Mouse (Mus musculus) ES-CJ7 (cell line): ENCODE data around the gene Med12l.
"Not testable (repeated sequence)": the region's sequence is repeated elsewhere in the genome, so short reads cannot be mapped to it uniquely, and the experiment has no call there.

Source experiments
- DNase-seq: peaks from one replicate; pipeline ENCODE4 v3.0.0; 2011; ENCODE audit warnings: low read depth, low spot score

Gene Med12l

GRCm38 (mm10) chr3:59098540-59098939 is 92.9 kb downstream of the Med12l start:
- DNase-seq: no peak

GRCm38 (mm10) chr3:59101218-59101986 is 95.8 kb downstream of the Med12l start, which contains the start of gene Gpr171:
Gene Gpr171, minus strand, starts transcription at chr3:59101821.
- DNase-seq: no peak

DNA sequence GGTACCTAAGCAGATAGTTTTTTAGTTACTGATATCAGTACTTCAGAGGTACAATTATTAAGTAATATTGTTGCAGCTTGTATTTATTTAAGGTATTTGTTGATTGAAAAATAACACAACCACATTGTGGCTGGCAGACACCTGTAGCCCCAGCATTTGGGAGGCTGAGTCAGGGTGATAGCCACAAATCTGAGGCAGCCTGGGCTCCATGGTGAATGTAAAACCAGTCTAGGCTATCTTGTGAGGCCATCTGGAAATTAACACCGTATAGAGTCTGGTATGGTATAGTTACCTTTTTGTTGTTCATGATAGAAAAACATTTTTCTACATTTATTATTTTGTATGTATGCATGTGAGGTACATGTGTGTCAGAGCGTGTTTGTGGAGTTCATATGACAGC is 96.5 kb downstream of the Med12l start:
- DNase-seq: no peak

GRCm38 (mm10) chr3:59104462-59104861 is 98.8 kb downstream of the Med12l start:
- no peak for DNase-seq

DNA sequence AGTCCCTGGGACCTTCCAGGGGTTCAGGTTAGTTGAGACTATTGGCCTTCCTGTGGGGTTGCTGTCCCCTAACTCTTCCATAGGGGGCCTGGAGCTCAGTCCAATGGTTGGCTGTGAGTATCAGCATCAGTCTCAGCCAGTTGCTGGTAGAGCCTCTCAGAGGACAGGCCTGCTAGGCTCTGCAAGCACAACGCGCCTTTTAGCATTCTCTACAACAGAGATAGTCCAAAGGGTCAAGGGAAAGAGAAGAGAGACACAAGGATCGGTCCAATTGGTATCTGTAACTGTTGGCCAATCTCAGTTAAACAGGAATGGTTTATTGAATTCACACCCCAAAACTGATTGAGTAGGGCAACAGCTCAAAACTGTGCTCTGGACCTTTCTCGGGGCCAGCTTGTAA is 101.8 kb downstream of the Med12l start:
- no peak for DNase-seq

- not testable (repeated sequence) for DNase-seq
Observed at GRCm38 (mm10) chr3:59109834-59110233, 104.2 kb downstream of the Med12l start.

- no peak for DNase-seq
Observed at GRCm38 (mm10) chr3:59111944-59112343, 106.3 kb downstream of the Med12l start.

GRCm38 (mm10) chr3:59113291-59113690 is 107.7 kb downstream of the Med12l start:
- DNase-seq: not testable (repeated sequence)

DNA sequence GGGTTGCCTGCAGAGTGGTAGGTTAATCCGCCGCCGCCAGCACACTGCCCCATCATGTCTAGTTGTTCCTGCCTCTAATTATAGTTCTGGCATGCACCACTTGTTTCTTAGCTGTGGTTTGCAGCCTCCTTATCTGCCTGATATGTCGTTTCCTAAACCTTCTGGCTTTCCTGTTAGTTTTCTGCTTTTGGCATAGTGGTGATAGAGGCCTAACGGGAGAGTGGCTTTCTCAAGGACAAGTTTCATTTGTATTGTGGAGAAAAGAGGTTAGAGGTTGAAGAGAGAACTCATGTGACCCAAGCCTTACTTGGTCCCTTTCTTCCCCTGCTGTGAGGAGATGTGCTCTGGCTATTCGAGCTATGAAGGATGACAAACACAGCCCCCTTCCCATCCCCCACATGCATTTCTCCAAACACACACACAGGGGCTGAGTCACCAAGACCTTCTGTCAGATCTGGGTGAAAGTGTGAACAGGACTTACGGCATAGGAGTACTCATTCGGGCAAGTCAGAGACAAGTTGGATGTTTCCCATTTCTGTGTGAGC is 108.4 kb downstream of the Med12l start:
- peak; percentile 10 for DNase-seq

GRCm38 (mm10) chr3:59121067-59121730 is 115.6 kb downstream of the Med12l start:
- peak; percentile 39 for DNase-seq

DNA sequence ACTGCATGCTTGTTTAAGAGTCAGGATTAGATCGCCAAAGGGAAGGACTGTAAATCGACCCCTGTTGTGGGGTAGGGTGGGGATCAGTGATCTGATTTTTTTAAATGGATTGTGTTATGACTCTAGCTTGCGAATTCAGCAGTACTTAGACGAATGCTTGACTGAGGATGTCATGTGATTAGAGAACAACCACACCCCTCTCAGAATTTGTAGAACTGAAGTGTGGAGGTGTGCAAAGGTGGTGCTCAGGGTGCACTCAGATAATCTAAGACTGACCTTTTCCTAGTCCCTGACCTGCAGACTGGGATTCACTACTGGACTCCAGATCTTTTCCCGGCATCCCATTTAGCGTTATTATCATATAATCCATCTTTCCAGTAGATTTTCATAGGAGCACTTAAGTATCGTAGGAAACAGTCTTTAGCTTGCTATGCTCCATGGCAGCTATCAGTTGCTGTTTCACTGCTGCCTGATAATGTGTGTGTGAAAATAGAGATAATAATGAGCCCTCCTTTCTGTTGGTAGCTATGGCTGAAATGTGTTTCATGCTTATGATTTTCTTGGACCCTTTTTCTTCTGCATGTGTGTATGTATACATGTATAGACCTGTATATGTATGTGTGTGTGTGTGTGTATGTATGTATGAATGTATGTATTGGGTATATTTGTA is 116.3 kb downstream of the Med12l start:
- no peak for DNase-seq

GRCm38 (mm10) chr3:59125022-59125421 is 119.4 kb downstream of the Med12l start:
- no peak for DNase-seq

DNA sequence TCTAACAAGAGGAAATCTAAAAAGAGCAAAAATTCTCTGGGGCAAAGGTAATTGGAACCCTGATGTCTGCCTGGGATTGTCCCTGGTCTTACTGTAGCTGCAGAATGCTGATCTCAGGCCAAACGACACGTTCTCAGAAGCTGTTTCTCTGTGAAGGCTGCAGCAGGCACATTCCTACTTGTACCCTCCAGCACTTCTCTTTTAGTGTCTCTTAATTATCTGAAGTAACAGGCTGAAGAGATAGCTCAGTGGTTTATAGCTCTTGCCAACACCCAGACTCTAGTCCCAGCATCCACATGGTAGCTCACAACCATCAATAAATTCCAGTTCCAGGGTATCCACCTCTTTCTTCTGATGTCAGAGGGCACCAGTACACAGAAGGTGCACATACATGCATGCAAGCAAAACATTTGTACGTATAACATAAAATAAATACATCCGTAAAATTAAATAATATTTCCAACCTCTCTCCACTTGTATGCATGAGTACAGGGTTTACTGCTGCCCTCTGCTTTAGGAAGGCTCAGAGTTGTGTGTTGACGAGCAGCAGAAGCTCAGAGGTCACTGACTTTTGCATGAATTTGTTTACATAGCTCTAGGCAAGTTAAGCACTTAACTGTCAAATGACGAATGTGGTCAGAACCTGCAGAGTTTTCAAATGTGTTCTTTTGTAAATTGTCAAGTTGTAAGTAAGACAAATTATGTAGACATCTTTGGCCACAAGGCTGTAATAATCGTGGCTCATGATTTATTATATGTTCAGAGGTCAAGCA is 120.3 kb downstream of the Med12l start:
- DNase-seq: no peak

DNA sequence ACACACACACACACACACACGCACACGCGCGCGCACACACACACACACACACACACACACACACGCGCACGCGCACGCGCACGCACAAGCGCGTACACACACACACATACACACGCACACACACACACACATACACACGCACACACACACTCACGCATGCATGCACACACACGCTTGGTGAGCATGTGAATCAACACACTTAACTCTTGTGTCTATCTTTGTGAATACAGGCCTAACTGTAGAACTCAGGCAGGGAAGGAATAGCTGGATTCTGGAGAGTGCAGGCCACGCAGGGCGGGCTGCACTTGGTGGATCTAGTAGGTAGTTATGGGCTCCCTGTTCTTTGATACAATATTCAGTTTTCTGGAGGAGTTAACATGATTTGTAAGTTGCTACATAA is 123.1 kb downstream of the Med12l start:
- no peak for DNase-seq

DNA sequence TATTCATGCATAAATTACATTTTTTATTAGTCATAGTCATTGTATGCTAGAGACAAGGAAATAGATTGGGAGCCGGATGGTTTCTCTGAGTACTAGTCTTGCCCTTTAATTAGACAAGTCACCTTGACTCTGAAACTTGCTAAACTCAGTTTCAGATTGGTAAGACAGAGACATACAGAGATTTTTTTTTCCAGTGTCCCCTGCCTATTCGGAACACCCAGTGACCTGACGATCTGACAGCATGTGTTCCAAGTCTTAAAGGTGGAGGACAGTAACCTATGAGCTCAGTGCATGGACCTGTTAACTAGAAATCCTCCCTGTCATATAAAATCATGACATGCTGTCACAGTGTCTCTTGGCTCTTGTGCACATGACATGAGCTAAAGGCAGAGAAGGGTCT is 123.9 kb downstream of the Med12l start:
- DNase-seq: no peak

GRCm38 (mm10) chr3:59130431-59130830 is 124.8 kb downstream of the Med12l start:
- no peak for DNase-seq

DNA sequence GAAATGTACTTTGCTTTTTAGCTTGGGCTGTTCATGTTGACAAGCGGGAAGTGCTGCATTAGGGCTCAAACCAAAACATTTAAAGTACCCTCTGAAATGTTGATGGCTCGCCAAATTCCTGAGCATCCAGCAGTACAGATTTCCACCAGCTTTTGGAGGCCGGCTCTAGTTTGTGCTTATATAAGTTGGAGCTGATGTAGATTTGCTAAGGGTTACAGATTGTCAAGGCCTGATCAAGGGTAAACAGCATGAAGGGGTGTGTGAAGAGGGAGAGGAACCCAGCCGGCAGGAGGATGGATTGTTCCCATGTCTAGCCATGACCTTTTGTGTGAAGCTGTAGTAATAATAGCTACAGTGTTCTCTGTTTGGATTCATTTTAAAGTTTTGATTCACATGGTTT is 125.5 kb downstream of the Med12l start:
- no peak for DNase-seq

- no peak for DNase-seq
Observed at GRCm38 (mm10) chr3:59131966-59132365, 126.3 kb downstream of the Med12l start.

DNA sequence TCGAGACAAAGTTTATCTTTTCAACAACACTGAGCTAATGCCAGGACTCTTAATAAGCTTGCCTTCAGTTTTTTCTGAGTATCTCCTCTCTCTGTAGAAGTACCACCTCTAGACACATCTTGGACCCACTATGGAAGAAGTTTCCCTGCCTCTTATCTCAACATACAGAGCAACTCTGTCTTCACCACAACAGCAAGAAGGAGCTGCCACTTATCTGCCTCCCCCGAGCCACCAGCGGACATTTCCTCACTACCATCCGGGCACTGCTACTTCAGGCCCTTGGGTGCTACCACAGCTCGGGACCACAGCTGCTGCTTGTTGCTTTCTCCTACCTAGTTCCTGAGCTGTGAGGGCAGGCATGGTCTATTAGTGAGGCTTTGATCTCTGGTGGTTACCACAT is 127.6 kb downstream of the Med12l start:
- DNase-seq: no peak

DNA sequence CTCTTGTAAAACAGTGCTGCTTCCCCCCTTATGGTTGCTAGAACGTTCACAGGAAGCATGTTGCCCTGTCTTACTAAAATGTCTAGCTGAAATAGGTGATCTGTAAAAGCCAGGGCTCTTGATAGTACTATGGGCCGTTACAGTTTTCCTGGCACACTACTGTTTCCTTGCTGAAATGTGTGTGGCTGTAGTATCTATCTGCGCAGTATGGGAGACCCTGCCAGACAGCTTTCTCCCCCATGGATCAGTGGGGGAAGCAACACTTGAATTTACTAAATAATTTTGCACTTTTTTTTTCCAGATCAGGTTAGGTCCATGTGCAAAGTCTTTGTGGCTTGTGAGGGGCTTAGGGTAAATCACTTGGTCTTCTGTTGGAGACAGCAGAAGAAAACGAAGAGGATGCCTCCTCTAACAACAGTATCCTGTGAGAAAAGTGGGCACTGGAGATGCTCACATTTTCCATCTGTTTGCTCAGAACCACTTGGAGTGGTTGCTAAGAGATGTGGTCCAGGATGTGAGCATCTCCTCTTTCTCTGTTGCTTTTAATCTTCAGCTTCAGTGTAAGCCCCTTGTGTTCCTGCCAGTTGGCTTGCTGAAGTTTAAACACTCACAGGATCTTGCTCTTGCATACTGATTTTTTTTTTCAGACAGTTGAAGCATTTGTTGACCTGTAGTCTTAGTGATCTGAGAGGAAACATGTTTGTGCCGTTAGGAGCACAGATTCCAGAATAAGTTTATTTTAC is 130.5 kb downstream of the Med12l start:
- DNase-seq: no peak

- no peak for DNase-seq
Observed at GRCm38 (mm10) chr3:59138946-59139468, 133.4 kb downstream of the Med12l start.
